Mouse (Mus musculus) embryonic stem cell, embryonic (primary cell): ENCODE data around the gene Mtmr3.

Experiments
- CTCF ChIA-PET, 4 experiments: fragments of 300-600 bp in 2 of 4; fragments of 350-600 bp in 2 of 4; sonication (Branson Sonifier 250); formaldehyde crosslinking; loops; one replicate each; lab custom pipeline; 2022; ENCODE audit warnings: inconsistent platforms in 2 of 4; lab: Charles Lee
- POLR2A ChIA-PET, 4 experiments: fragments of 300-600 bp in 2 of 4; fragments of 350-600 bp in 2 of 4; sonication (Branson Sonifier 250); formaldehyde crosslinking; loops; one replicate each; lab custom pipeline; 2022; ENCODE audit warnings: antibody characterized with exemption in 4 of 4, inconsistent platforms in 1 of 4; lab: Charles Lee

The Mtmr3 gene

DNA sequence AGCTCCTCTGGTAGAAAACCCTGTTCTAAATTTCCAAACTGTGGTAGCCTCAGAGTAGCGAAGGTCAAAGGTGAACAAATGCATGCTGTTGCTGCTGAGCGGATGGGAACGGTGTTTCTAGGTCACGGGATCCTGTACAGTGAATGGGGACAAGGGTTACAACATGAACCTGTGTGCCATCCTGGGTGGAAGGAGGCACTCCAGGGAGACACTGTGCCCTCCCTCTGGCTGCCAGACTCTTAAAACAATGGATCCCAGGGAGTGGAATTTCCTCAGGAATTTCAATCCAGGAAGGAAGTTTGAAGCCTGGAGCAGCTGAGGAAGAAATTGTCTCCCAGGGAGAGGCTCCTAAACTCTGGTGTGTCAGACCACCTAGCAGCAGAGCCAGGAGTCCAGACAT lies 128.5 kb downstream of the Mtmr3 start:
- CTCF ChIA-PET: interaction anchor here in 3 of 4 experiments (0.6 to 1.4 kb wide), 3 partner anchors 15 to 147 kb away, joined by 4 to 7 read pairs (median 5); no protein-coding TSS in a partner anchor
- POLR2A ChIA-PET: interaction anchor here in 2 of 4 experiments (0.7 to 1.2 kb wide), 4 partner anchors 20 to 395 kb away, joined by 3 read pairs; partner anchors contain the start of gene Hormad2 (in 2 of the 2)

DNA sequence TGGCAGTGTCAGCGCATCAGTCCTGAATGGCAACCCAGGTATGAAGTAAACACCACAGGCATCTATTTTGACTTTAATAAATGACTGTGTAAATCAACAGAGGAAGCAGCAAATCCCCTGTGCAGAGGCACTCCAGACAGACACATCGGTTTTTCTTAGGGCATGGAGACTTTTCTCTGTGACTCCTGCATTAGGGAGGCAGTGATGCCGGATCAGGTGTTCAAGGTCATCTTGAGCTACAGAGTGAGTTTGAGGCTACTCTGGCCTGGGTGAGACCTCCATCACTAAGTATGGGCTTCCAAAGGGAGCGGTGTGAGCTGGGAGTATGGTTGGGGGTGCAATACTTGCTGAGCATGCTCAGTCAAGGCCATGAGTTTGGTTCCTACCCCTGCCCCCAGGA lies 130.0 kb downstream of the Mtmr3 start:
- POLR2A ChIA-PET: interaction anchor here in 2 of 4 experiments (0.7 to 2.3 kb wide), 5 partner anchors 9 to 29 kb away, joined by 3 to 9 read pairs (median 4); no protein-coding TSS in a partner anchor
- CTCF ChIA-PET: interaction anchor here in 3 of 4 experiments (0.6 to 1.4 kb wide), 3 partner anchors 13 to 342 kb away, joined by 3 to 6 read pairs (median 4); no protein-coding TSS in a partner anchor

DNA sequence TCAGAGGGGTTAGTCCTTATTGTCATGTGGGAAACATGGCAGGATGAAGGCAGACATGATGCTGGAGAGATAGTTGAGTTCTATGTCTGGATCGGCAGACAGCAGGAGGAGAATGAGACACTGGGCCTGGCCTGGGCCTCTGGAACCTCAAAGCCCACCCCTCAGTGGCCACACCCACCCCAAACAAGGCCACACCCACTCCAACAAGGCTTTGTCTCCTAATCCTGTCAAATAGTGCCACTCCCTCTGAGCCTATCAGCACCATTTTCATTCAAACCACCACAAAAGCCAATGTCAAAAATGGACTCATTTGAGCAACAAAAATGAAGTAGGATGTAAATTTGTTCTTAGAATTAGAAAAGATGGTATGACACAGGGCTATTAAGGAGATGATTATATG lies 130.5 kb downstream of the Mtmr3 start:
- ChIA-PET POLR2A (interaction anchor here in 2 of 4 experiments (1.5 to 2.4 kb wide), 5 partner anchors 9 to 29 kb away, joined by 3 to 13 read pairs (median 4); no protein-coding TSS in a partner anchor), CTCF (interaction anchor here in 2 of 4 experiments (0.6 to 1.3 kb wide), 2 partner anchors 13 to 343 kb away, joined by 3 to 6 read pairs; no protein-coding TSS in a partner anchor)

DNA sequence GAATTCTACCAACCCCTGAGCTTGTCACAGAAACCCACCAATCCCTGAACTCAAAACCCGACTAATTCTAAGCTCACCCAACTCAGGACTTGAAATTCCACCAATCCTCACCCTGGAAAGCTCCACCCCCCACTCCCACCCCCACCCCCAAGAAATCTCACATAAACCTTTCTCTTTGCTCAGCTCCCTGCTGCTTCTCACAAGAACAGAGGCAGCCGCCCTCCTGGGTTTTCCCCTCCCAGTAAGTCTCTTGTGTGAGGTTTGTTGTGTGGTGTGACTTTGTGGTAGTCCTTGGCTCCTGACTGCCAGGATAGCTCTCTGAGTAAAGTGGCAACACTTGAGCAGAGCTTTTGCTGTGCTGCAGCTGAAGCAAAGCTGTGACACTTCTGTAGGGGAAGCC lies 131.8 kb downstream of the Mtmr3 start:
- POLR2A ChIA-PET: interaction anchor here in 2 of 4 experiments (0.6 to 2.4 kb wide), 20 partner anchors 12 to 1052 kb away, joined by 3 to 13 read pairs (median 3); partner anchors contain the start of genes Hormad2 (in 2 of the 2) and Mtmr3 (in 1 of the 2)
- CTCF ChIA-PET: interaction anchor here (0.7 to 1.7 kb wide), 7 partner anchors 11 to 498 kb away, joined by 3 to 9 read pairs (median 3); no protein-coding TSS in a partner anchor

DNA sequence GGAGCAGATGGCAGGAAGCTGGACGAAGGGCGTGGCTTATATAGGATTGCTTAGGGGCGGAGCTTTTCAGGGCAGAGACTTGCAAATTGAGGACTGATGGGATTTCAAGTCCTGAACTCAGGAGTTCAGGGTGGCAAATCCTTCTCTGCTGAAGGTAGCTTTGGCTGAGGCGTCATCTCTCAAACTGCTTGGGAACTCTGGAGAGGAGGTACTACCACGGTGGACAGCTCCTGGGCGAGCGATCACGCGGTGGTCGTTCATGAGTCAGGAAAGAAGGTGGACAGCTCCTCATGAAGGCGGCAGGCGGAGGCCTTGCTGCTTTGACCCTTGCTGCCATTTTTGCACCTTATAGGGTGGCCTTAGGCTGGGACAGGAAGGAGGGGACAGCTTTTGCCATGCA lies 133.5 kb downstream of the Mtmr3 start:
- POLR2A ChIA-PET: interaction anchor here (0.6 to 1.9 kb wide), 40 partner anchors 8 to 455 kb away, joined by 3 to 12 read pairs (median 3); partner anchors contain the start of genes Tbc1d10a (in 3 of the 4), Hormad2 (in 2 of the 4), Mtmr3 (in 1 of the 4) and Uqcr10 (in 1 of the 4)
- CTCF ChIA-PET: interaction anchor here (0.5 to 1.9 kb wide), 7 partner anchors 8 to 626 kb away, joined by 3 to 22 read pairs (median 4); no protein-coding TSS in a partner anchor

DNA sequence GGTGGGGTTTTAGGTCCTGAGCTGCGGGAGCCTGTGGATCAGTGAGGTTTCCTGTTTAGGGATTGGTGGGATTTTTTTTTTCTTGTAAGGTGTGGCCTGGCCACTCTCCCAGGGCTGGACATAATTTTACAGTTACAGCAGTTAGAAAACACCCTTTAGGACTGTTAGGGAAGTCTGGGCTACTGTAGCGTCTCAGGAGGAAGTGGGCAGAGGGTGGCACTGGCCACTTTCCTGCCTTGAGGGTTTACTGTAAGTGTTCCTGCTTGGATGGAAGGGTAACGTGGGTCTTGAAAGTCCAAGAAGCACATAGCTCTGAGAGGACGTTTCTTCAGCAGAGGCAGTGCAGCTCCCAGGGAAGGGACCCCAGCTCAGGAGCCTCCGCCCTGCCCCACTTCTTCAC lies 134.0 kb downstream of the Mtmr3 start:
- ChIA-PET CTCF (interaction anchor here (0.8 to 1.9 kb wide), 6 partner anchors 9 to 202 kb away, joined by 3 to 22 read pairs (median 4); no protein-coding TSS in a partner anchor), POLR2A (interaction anchor here (0.6 to 1.9 kb wide), 38 partner anchors 8 to 455 kb away, joined by 3 to 12 read pairs (median 4); partner anchors contain the start of genes Tbc1d10a (in 3 of the 4), Hormad2 (in 2 of the 4), Mtmr3 (in 1 of the 4) and Uqcr10 (in 1 of the 4))

DNA sequence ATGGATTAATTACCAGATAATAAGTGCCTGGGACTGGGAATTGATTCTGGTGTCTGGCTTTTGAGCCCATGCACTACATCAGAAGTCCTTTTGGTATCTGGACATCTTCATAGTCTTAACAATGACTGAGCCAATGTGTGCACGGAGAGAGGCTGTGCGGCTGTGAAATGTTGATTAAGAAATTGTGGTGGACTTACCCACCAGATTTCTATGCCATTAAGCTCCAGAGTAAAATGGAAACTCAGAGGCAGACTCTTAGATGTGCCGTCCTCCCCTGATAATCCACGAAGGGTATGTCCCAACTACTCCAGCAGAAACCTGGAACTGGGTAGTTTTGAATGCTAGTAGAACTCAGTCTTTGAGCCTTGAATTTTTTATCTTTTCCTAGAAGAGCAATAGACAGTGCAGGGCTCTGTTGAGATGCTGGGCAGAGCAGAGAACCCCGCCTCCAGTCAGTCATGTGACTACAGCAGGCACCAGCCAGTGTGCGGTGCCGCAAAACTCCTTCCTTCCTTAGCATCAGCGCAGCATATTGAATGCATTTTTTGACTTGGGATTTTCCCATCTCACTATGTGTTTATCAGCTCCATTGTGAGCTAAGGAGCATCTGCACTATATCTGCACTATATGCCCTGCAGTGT lies 139.6 kb downstream of the Mtmr3 start:
- CTCF ChIA-PET: no interaction called here
- POLR2A ChIA-PET: interaction anchor here in 3 of 4 experiments (0.5 to 1.0 kb wide), 3 partner anchors 10 to 574 kb away, joined by 3 to 4 read pairs (median 3); partner anchors contain the start of gene Hormad2 (in 1 of the 3)

DNA sequence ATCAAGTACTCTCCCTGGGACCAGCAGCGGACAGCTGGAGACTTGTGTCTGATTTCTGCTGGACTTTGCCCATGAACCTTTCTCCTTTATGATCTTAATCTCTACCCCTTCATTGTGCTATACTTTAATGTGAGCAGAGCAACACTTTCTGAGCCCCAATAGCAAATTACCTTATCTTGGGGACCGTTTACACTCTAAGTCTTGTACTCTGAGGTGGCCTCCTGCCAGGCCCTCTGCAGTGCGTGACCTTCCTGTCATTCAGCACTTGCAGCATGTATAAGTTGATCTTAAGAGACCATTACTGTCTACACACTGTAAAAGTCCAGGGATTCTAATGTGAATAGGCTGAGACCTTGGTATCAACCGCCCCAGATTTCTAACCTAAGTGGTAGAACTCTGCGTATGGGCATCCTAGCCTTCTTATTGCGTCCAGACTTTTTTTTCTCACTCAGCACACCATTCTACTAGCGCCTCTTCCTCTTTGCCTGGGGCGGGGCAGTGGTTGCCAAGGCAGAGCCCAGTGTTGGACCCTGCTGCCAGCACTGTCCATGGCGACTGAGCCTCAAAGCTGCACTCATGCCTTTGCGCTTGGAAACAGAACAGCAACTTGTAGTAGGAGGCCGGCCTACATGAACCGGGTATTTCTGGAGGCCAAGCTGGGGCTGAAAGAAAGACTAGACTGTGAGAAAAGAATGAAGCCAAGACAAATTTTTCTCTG lies 142.0 kb downstream of the Mtmr3 start:
- POLR2A ChIA-PET: interaction anchor here in 2 of 4 experiments (0.5 to 2.4 kb wide), 4 partner anchors 8 to 250 kb away, joined by 3 to 15 read pairs (median 12); partner anchors contain the start of gene Hormad2 (in 1 of the 2)
- CTCF ChIA-PET: interaction anchor here in 3 of 4 experiments (0.7 to 2.6 kb wide), 8 partner anchors 8 to 243 kb away, joined by 3 to 62 read pairs (median 8); partner anchors contain the start of gene Hormad2 (in 1 of the 3)

DNA sequence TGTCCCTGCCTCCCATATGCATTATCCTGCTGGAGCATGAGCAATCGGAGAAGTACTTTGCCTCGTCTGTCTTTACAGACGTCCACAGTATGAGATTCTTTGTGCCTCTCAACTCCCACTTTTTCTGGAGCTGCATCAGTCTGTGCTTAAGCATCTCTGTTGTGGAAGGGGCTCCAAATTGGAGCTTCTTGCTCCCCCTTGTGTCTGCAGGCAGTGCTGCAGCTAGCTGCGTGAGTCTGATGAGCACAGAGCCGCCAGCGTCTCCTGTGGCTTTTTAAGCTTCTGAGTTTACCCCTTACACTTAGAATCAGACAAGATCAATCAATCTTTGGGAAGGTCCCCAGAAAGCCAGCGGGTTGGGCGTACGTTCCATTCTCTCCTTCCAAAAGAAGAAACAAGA lies 143.5 kb downstream of the Mtmr3 start:
- ChIA-PET POLR2A (interaction anchor here (0.6 to 2.4 kb wide), 29 partner anchors 8 to 484 kb away, joined by 3 to 18 read pairs (median 4); partner anchors contain the start of genes Hormad2 (in 4 of the 4), Ascc2 (in 1 of the 4) and Lif (in 1 of the 4)), CTCF (interaction anchor here (0.5 to 2.6 kb wide), 69 partner anchors 8 to 473 kb away, joined by 3 to 62 read pairs (median 4); partner anchors contain the start of genes Hormad2 (in 4 of the 4), Rnf215 (in 2 of the 4) and Lif (in 1 of the 4))

DNA sequence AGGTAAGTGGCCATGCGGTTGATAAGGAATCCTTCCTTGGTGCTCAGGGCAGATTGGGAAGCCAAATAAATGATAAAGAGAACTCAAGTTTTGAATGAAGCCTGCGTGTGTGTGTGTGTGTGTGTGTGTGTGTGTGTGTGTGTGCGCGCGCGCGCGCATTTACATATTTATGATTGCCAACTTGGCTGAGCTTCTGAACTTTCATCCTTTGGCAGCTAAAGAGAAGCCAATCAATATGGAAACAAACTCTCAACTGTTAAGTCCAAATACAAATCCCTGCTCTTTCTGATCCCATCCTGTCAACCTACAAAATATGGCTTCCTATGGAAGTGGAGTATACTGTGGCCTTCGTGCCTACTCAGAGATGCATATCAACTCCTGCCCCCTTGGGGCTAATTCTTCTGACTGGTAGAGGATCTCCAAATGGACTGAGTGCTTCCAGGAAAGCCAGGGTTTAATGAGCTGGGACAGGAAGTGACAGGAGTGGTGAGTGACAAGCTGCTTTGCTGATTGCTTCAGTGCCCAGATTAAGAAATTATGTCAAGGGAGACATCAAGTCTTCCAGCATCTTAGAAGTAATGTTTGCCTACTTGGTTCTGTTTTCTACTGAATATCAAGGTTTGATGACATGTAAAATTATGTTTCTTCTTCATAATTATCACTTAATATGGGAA lies 148.3 kb downstream of the Mtmr3 start:
- ChIA-PET POLR2A (interaction anchor here in 3 of 4 experiments (1.1 to 1.9 kb wide), 5 partner anchors 13 to 196 kb away, joined by 4 to 6 read pairs (median 4); no protein-coding TSS in a partner anchor), CTCF (no interaction called here)

DNA sequence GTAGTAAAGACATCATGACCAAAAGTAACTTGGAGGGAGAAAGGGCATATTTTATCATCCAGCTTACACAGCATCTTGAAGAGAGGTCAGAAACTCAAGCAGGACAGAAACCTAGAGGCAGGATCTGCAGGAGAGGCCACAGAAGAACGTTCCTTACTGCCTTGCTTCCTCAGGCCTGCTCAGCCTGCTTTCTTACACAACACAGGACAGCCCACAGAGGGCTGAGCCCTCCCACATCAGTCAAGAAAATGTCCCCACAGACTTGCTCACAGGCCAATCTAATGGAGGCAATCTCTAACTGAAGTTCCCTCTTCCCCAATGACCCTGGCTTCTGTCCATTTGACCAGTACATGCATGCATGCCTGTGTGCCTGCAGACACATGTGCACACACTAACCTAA lies 152.4 kb downstream of the Mtmr3 start:
- POLR2A ChIA-PET: interaction anchor here in 2 of 4 experiments (0.8 to 2.2 kb wide), 2 partner anchors 9 to 19 kb away, joined by 3 to 5 read pairs; no protein-coding TSS in a partner anchor

DNA sequence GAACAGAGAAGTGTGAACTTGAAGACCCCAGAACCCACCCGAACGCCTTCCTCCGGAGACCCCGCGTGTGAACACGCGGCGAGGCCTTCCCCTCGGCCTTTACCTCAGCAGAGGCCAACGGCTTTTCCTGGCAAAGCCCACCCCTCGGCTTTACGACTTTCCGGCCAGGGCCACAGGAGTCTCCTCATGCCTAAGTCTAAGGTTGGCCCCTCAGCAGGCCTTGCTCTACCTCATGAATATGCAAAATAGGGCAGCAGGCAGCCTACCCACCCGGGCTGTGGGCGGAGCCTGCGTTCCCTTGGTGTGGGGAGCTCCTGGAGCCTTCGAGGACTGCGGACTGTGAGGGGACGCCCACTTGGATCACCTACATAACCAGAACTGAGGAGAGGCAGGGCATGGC lies 153.7 kb downstream of the Mtmr3 start, which contains the start of gene Hormad2:
Hormad2 (minus strand) TSS at position 128 of the 400 bp plus-strand sequence.
- CTCF ChIA-PET: interaction anchor here (0.5 to 1.4 kb wide), 12 partner anchors 10 to 442 kb away, joined by 3 to 9 read pairs (median 4); no protein-coding TSS in a partner anchor
- POLR2A ChIA-PET: interaction anchor here (0.6 to 1.5 kb wide), 26 partner anchors 9 to 490 kb away, joined by 3 to 18 read pairs (median 3); no protein-coding TSS in a partner anchor

More for the DNA sequence above, 152.4 kb downstream of the Mtmr3 start:
- CTCF ChIA-PET: interaction anchor here in 2 of 4 experiments (0.7 to 0.8 kb wide), 2 partner anchors 9 kb away, joined by 3 read pairs; no protein-coding TSS in a partner anchor

DNA sequence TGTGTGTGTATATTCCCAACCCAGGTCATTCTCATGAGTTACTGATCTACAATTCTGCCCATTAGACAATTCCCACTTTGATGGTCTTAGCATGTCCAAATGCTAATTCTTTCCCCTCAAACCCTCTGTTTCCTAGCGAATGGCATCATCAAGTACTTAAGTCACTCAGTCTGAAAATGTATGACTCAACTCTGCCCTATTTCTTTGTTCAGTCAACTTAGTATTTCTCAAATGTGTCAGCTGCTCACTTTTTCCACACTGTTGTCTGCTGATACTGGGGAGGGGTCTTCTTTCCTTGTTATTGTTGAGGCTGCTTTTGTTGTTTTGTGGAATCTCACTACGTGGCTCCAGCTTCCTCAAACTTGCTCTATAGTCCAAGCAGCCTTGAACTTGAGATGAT lies 156.5 kb downstream of the Mtmr3 start:
- POLR2A ChIA-PET: interaction anchor here in 2 of 4 experiments (0.7 to 2.2 kb wide), 7 partner anchors 13 to 193 kb away, joined by 3 to 9 read pairs (median 3); no protein-coding TSS in a partner anchor

DNA sequence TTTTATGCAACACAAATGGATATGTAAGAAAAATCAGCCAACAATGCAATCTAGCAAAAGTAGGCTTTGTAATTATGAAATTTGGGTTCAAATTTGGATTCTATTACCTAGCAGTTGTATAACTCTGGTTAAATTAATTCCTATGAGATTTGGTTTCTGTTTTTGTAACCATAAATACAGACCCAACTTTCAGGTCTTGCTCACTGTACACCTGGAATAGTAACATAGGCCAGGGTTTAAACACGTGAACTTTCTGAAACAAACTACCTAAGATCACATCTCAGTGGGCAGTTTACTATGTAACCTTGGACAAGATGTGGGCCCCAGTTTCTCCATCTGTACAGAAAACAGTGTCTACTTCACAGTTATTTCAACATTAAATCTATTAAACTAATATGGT lies 157.3 kb downstream of the Mtmr3 start:
- ChIA-PET CTCF (interaction anchor here in 1 of 4 experiments (2.5 kb wide), 1 partner anchor 14 kb away, joined by 9 read pairs; no protein-coding TSS in a partner anchor), POLR2A (interaction anchor here in 1 of 4 experiments (2.2 kb wide), 1 partner anchor 14 kb away, joined by 9 read pairs; no protein-coding TSS in a partner anchor)

More for the DNA sequence above, 156.5 kb downstream of the Mtmr3 start:
- CTCF ChIA-PET: interaction anchor here (0.7 to 2.5 kb wide), 15 partner anchors 9 to 442 kb away, joined by 3 to 13 read pairs (median 5); no protein-coding TSS in a partner anchor

DNA sequence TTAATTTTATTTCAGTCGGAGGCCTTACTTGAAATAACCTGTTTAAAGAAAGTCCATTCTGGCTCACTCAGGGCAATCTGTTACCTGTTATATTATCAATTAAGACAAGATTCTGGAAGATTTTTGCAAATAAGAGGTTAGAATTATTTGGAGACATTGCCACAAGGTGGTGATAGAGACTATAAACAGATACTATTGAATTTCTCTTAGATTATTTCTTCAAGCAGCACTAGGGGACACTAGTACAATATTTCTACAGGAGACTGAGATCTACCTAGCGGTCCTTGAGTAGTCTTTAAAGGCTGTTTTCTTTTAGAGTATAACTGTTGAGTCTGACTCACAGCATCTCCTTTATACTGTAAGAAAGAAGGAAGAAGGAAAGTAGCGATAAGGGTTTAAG lies 158.0 kb downstream of the Mtmr3 start:
- ChIA-PET CTCF (no interaction called here), POLR2A (interaction anchor here in 1 of 4 experiments (0.6 kb wide), 1 partner anchor 265 kb away, joined by 3 read pairs; no protein-coding TSS in a partner anchor)

DNA sequence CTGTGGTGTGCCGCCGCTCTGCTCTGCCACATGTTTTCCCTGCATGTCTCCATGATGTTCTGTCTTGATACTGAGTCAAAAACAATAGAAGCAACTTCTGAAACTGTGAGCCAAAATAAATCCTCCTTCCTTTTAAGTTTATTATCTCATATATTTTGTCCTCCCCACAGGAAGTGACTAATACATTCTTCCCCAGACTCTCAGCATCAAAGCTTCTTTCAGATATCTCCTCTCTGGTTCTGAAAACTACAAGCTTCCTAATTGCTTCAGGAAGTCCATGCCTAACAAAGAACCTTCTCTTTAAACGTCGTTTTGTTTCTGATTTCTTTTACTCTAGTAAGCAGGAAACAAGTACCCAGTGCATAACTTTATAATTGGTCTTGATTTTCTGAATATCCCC lies 160.2 kb downstream of the Mtmr3 start:
- ChIA-PET POLR2A (interaction anchor here in 2 of 4 experiments (0.6 to 1.3 kb wide), 6 partner anchors 11 to 422 kb away, joined by 3 to 6 read pairs (median 4); no protein-coding TSS in a partner anchor), CTCF (interaction anchor here in 2 of 4 experiments (1.2 to 1.3 kb wide), 2 partner anchors 16 to 17 kb away, joined by 4 to 5 read pairs; no protein-coding TSS in a partner anchor)
